Mouse (Mus musculus) kidney, postnatal 0 days (tissue): ENCODE results near the gene Gm10283. TPM values are rescaled to one million over a fixed set of nuclear protein-coding genes. Genes with fewer than 3 reads are reported as not detected.

Experiments
- ATAC-seq: fragments of 200-750 bp; cut with Nextera tagmentation; replicated peaks from 2 replicates; pipeline ENCODE4 v1.8.0; 2017; ENCODE audit warnings: low read depth, moderate number of reproducible peaks, moderate TSS enrichment, moderate library complexity; ENCODE audit not compliant: low FRiP score
- DNase-seq: peaks from one replicate; pipeline ENCODE4 v3.0.0-alpha.2; 2016; ENCODE audit warnings: low spot score
- H3K27ac ChIP-seq: fragments of 300-500 bp; sonication (generic); 2 replicates; pipeline ENCODE4 v1.5.1; 2014; ENCODE audit warnings: mild to moderate bottlenecking
- H3K27me3 ChIP-seq: fragments of 300-500 bp; sonication (generic); 2 replicates; pipeline ENCODE4 v1.6.1; 2014; ENCODE audit warnings: low read length, mixed read lengths; ENCODE audit not compliant: insufficient read depth
- H3K36me3 ChIP-seq: fragments of 300-500 bp; sonication (generic); 2 replicates; pipeline ENCODE4 v1.6.1; 2014; ENCODE audit warnings: low read length, mixed read lengths; ENCODE audit not compliant: insufficient read depth
- H3K4me1 ChIP-seq: fragments of 300-500 bp; sonication (generic); replicated peaks from 2 replicates; pipeline ENCODE4 v1.6.1; 2014; ENCODE audit warnings: antibody characterized with exemption, low read length, mixed read lengths; ENCODE audit not compliant: insufficient read depth
- H3K4me2 ChIP-seq: fragments of 300-500 bp; sonication (generic); 2 replicates; pipeline ENCODE4 v1.6.1; 2014; ENCODE audit warnings: mild to moderate bottlenecking, low read length, moderate library complexity, mixed read lengths
- H3K4me3 ChIP-seq: fragments of 300-500 bp; sonication (generic); replicated peaks from 2 replicates; pipeline ENCODE4 v1.5.1; 2014; ENCODE audit warnings: low read depth, low read length
- H3K9ac ChIP-seq: fragments of 300-500 bp; sonication (generic); 2 replicates; pipeline ENCODE4 v1.6.1; 2014; ENCODE audit warnings: low read depth, low read length
- H3K9me3 ChIP-seq: fragments of 300-500 bp; sonication (generic); replicated peaks from 2 replicates; pipeline ENCODE4 v1.6.1; 2016; ENCODE audit warnings: low read length, inconsistent platforms, mixed read lengths
- CTCF ChIP-seq: IDR thresholded peaks from 2 replicates; pipeline ENCODE4 v1.5.1; 2016; ENCODE audit warnings: antibody characterized with exemption, low read depth, mild to moderate bottlenecking, moderate library complexity
- WGBS: fragments of 180-500 bp; shearing (Covaris S2); extraction: QIAGEN DNeasy Blood & Tissue Kit; methylation state at CpG from one replicate; pipeline ENCODE4 v1.1.7; 2014; 5-methylcytosine and 5-hydroxymethylcytosine counted together
- polyA plus RNA-seq: library from polyadenylated mRNA; unstranded; fragments of >200 nt; fragmentation: Nextera tagmentation; extraction: Ambion mirVana; gene quantifications from 2 replicates; pipeline ENCODE4 v1.2.1, GENCODE M21; 2015

Gm10283 gene
- polyA plus RNA-seq, 1 experiment from 2014 or later: 3.6 TPM

- no peak overlapping the region for H3K27ac ChIP-seq
- H3K9ac ChIP-seq: no peak overlapping the region
- WGBS: 95% methylated on average over 3 of the region's 3 CpGs
- H3K4me1 ChIP-seq: no peaks in the 10 kb centered on the region
- H3K27me3 ChIP-seq: no peaks in the 10 kb centered on the region
- no peaks in the 10 kb centered on the region for H3K36me3 ChIP-seq
- ATAC-seq (no peak), DNase-seq (no peak)
- TF ChIP-seq CTCF: no peak
- no peak overlapping the region for H3K4me2 ChIP-seq
- H3K9me3 ChIP-seq: no peaks in the 10 kb centered on the region
- H3K4me3 ChIP-seq: no peak overlapping the region
These were observed 66.1 kb downstream of the Gm10283 start for GRCm38 (mm10) chr8:60436872-60437271.

GRCm38 (mm10) chr8:60432649-60433048 is 70.3 kb downstream of the Gm10283 start:
- Histone ChIP-seq H3K27me3 (no peaks in the 10 kb centered on the region), H3K9ac (no peak overlapping the region), H3K9me3 (no peaks in the 10 kb centered on the region), H3K27ac (no peak overlapping the region), H3K4me3 (no peak overlapping the region), H3K4me1 (no peaks in the 10 kb centered on the region), H3K36me3 (no peaks in the 10 kb centered on the region), H3K4me2 (no peak overlapping the region)
- TF ChIP-seq CTCF: no peak
- no peak for ATAC-seq
- 73% methylated on average over 5 of the region's 5 CpGs for WGBS
- no peak for DNase-seq

- Histone ChIP-seq H3K27me3 (no peaks in the 10 kb centered on the region), H3K4me3 (no peak overlapping the region), H3K27ac (no peak overlapping the region), H3K4me1 (no peaks in the 10 kb centered on the region), H3K36me3 (no peaks in the 10 kb centered on the region), H3K4me2 (no peak overlapping the region), H3K9ac (no peak overlapping the region), H3K9me3 (no peaks in the 10 kb centered on the region)
- no peak for DNase-seq
- ATAC-seq: no peak
- 57% methylated on average over 8 of the region's 8 CpGs for WGBS
- no peak for TF ChIP-seq CTCF
These were observed 96.6 kb downstream of the Gm10283 start for GRCm38 (mm10) chr8:60406358-60406757.

GRCm38 (mm10) chr8:60404994-60405548 is 97.9 kb downstream of the Gm10283 start:
- no peak for TF ChIP-seq CTCF
- Histone ChIP-seq H3K9me3 (no peaks in the 10 kb centered on the region), H3K9ac (no peak overlapping the region), H3K4me3 (no peak overlapping the region), H3K36me3 (no peaks in the 10 kb centered on the region), H3K4me2 (no peak overlapping the region), H3K27me3 (no peaks in the 10 kb centered on the region), H3K4me1 (no peaks in the 10 kb centered on the region), H3K27ac (no peak overlapping the region)
- 55% methylated on average over 6 of the region's 6 CpGs for WGBS
- ATAC-seq: no peak
- DNase-seq: peak; percentile 42

GRCm38 (mm10) chr8:60393675-60394074 is 109.3 kb downstream of the Gm10283 start:
- ATAC-seq (no peak), DNase-seq (no peak)
- Histone ChIP-seq H3K27me3 (no peaks in the 10 kb centered on the region), H3K4me2 (no peak overlapping the region), H3K4me1 (no peaks in the 10 kb centered on the region), H3K36me3 (no peaks in the 10 kb centered on the region), H3K27ac (no peak overlapping the region), H3K4me3 (no peak overlapping the region), H3K9ac (no peak overlapping the region), H3K9me3 (no peaks in the 10 kb centered on the region)
- 84% methylated on average over 4 of the region's 4 CpGs for WGBS
- no peak for TF ChIP-seq CTCF

GRCm38 (mm10) chr8:60386589-60386988 is 116.4 kb downstream of the Gm10283 start:
- H3K27me3 ChIP-seq: no peaks in the 10 kb centered on the region
- no peaks in the 10 kb centered on the region for H3K4me1 ChIP-seq
- peak; percentile 68 for DNase-seq
- no peak overlapping the region for H3K9ac ChIP-seq
- H3K9me3 ChIP-seq: no peaks in the 10 kb centered on the region
- H3K4me2 ChIP-seq: no peak overlapping the region
- no peak overlapping the region for H3K4me3 ChIP-seq
- ATAC-seq: 0 out of 2 replicates have a peak, but pooled peaks have one; percentile 33
- no peak overlapping the region for H3K27ac ChIP-seq
- 33% methylated on average over 2 of the region's 2 CpGs for WGBS
- TF ChIP-seq CTCF: no peak
- no peaks in the 10 kb centered on the region for H3K36me3 ChIP-seq

Other genes starting within 250 kb of the Gm10283 start
- gene Aadat, start 2.7 kb upstream of the Gm10283 start, polyA plus RNA-seq: 452 and 486 TPM in 2 replicates
- 4.4 and 5.1 TPM in 2 replicates for gene Mfap3l, start 129.6 kb upstream of the Gm10283 start, polyA plus RNA-seq